Mouse (Mus musculus) thymus, adult 2 months (tissue): ENCODE measurements at regions not wholly inside any gene's neighbourhood (a gene's known extent, or its start where the extent isn't known, plus 50 kb on each side); places are given as distances from the start of the nearest gene placed in this dataset.

Experiments
- CTCF ChIP-seq: fragments of 200-500 bp; IDR thresholded peaks from 2 replicates; pipeline ENCODE4 v1.5.1; 2012; ENCODE audit warnings: mild to moderate bottlenecking, control low read depth, low read length, moderate library complexity, borderline replicate concordance; ENCODE audit not compliant: control insufficient read depth, poor library complexity, insufficient read depth; ENCODE audit errors: extremely low read depth
- POLR2A ChIP-seq: fragments of 200-500 bp; IDR thresholded peaks from 2 replicates; pipeline ENCODE4 v1.6.1; 2012; ENCODE audit warnings: mild to moderate bottlenecking, low read length, control low read depth, moderate library complexity; ENCODE audit not compliant: control insufficient read depth, poor library complexity, insufficient read depth; ENCODE audit errors: extremely low read depth

DNA sequence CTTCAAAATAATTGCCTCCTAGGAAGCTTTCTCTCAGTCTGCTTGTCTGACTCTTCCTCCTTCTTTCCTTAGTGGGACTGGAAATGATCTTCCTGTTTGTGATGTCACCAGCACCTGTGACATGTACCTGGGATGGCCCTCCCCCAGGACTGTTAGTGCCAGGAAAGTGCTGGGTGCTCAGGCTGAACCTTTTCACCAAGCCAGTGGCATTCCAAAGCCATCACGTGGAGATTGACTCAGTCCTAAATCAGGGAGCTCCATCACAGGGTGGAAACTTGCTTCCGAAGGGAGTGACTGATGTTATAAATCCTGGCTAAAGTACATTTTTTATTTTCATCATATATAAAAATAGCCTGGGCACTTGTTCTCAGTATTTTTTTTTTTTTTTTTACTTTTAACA is 293.4 kb upstream of the Ptger4 start:
- TF ChIP-seq CTCF = no peak
- TF ChIP-seq POLR2A = no peak
